Mouse (Mus musculus): Measurements from ENCODE around the gene Samd13.

DNA sequence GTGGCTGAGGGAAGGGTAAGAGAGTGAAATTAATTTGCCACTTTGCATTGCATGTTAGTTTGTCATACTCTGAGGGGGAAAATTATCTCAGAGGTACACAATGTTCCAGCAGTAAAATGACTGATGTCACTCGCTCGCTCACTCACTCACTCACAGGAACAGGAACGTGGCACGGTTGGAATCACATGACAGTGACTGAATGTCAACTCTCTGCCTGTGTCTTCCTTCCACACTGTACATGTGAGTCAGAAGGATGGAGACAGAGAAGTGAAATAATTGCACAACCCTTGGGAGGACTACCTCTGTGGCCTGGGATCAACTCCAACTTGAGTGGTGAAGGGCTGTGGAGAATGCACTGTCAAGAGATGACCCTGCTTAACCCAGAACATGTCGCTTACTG is 28.0 kb downstream of the Samd13 start:
- TF ChIP-seq GATA1 (IDR thresholded peaks at IDR 0.05; ENCODE audit: borderline replicate concordance, low read length) (no peak), FLI1 (IDR thresholded peaks at IDR 0.05; ENCODE audit: low read length) (no peak)

All from megakaryocyte, embryonic 14.5 days (primary cell).